Mouse (Mus musculus): ENCODE results near the gene Kcnip1. TPM values are rescaled to one million over a fixed set of nuclear protein-coding genes. Genes with fewer than 3 reads are reported as not detected.

Gene Kcnip1
- polyA plus RNA-seq, 1 experiment, result not detected

DNA sequence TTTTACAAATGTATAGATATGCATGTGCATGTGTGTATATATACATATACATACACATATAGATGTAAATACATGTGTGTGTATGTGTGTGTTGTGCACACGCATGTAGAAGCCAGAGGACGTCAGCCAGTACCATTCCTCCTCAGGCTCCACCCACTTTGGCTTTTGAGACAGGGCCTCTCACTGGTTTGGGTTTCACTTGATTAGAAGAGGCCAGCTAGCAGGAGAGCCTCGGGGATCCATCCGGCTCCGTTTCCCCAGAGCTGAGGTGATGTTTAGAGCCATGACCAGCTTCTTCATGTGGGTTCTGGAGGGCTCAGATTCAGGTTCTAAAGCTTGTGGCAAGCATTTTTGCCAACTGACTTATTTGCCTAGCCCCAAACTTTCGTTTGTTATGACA, 89.5 kb downstream of the Kcnip1 start:
- TF ChIP-seq GATA1 (IDR thresholded peaks at IDR 0.05; ENCODE audit: low read length) (no peak), TAL1 (IDR thresholded peaks at IDR 0.05; ENCODE audit: low read length) (no peak)
- Histone ChIP-seq H3K9me3 (ENCODE audit: control insufficient read depth, low read length) (peaks cover 4% of the 10 kb centered on the region; the same call in 1 of the 2 replicates), H3K36me3 (ENCODE audit: control insufficient read depth) (no peaks in the 10 kb centered on the region), H3K4me1 (ENCODE audit: control insufficient read depth) (no peaks in the 10 kb centered on the region), H3K4me3 (replicated peaks) (no peak overlapping the region), H3K27me3 (ENCODE audit: control insufficient read depth) (no peaks in the 10 kb centered on the region)

DNA sequence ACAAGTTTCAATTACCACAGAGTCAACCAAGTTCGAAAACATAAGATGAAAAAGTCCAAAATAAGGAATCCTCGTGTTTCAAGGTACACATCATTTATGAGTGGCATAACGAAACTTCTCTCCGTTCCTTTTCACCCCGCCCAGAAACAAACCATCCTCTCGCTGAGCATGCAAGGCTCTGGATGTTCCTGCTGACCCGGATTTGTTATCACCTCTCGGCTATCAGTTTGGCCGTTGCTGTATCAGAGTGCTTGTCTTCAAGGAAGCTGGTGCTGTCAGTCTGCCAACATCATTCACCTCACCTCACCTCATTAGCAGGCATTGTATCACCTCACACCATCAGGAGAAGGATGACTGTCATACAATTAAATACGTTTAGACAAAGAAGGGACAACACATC, 90.6 kb downstream of the Kcnip1 start:
- H3K36me3 ChIP-seq (ENCODE audit: control insufficient read depth), result no peaks in the 10 kb centered on the region
- H3K4me3 ChIP-seq (replicated peaks), result no peak overlapping the region
- H3K4me1 ChIP-seq (ENCODE audit: control insufficient read depth), result no peaks in the 10 kb centered on the region
- no peaks in the 10 kb centered on the region for H3K27me3 ChIP-seq (ENCODE audit: control insufficient read depth)
- TF ChIP-seq TAL1 (IDR thresholded peaks at IDR 0.05; ENCODE audit: low read length), result no peak
- TF ChIP-seq GATA1 (IDR thresholded peaks at IDR 0.05; ENCODE audit: low read length), result no peak
- peaks cover 4% of the 10 kb centered on the region; the same call in 1 of the 2 replicates for H3K9me3 ChIP-seq (ENCODE audit: control insufficient read depth, low read length)

DNA sequence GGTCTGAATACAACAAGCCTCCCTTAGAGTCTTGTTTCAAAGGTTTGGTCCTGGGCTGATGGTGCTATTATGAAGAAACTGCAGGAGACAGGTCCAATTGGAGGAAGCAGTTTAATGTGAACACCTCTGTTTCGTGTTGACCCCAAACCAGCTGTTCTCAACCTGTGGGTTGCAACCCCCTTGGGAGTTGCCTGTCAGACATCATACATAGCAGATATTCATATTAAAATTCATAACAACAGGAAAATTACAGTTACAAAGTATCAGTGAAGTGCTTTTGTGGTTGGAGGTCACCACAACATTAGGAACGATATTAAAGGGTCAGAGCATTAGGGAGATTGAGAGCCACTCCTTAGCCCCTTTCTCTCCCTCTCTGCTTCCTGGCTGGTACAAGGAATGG, 91.2 kb downstream of the Kcnip1 start:
- no peaks in the 10 kb centered on the region for H3K4me1 ChIP-seq (ENCODE audit: control insufficient read depth)
- no peak overlapping the region for H3K4me3 ChIP-seq (replicated peaks)
- no peaks in the 10 kb centered on the region for H3K36me3 ChIP-seq (ENCODE audit: control insufficient read depth)
- no peaks in the 10 kb centered on the region for H3K9me3 ChIP-seq (ENCODE audit: control insufficient read depth, low read length)
- no peak for TF ChIP-seq GATA1 (IDR thresholded peaks at IDR 0.05; ENCODE audit: low read length)
- no peak for TF ChIP-seq TAL1 (IDR thresholded peaks at IDR 0.05; ENCODE audit: low read length)
- no peaks in the 10 kb centered on the region for H3K27me3 ChIP-seq (ENCODE audit: control insufficient read depth)

DNA sequence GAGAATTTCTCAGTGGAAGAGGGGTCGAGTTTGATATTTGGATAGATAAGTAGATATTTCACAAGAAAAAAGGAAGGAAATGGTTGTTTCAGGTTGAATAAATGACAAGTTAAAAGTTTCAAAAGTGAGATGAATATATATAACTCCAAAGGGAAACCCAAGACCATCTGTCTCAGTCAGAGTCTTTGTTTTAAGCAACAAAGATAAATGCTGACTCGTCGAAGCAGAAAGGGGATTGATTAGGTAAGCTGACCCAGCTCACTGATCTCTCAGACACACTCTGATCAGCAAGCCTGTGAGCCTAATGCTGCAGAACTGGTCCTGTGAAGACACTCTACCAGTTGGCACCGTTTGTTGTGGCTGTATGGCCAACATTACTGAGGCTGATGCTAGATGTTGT, 101.9 kb downstream of the Kcnip1 start:
- Histone ChIP-seq H3K36me3 (ENCODE audit: control insufficient read depth) (no peaks in the 10 kb centered on the region), H3K9me3 (ENCODE audit: control insufficient read depth, low read length) (no peaks in the 10 kb centered on the region), H3K4me3 (replicated peaks) (no peak overlapping the region), H3K4me1 (ENCODE audit: control insufficient read depth) (no peaks in the 10 kb centered on the region), H3K27me3 (ENCODE audit: control insufficient read depth) (no peaks in the 10 kb centered on the region)
- TF ChIP-seq GATA1 (IDR thresholded peaks at IDR 0.05; ENCODE audit: low read length), result no peak
- TF ChIP-seq TAL1 (IDR thresholded peaks at IDR 0.05; ENCODE audit: low read length), result no peak

DNA sequence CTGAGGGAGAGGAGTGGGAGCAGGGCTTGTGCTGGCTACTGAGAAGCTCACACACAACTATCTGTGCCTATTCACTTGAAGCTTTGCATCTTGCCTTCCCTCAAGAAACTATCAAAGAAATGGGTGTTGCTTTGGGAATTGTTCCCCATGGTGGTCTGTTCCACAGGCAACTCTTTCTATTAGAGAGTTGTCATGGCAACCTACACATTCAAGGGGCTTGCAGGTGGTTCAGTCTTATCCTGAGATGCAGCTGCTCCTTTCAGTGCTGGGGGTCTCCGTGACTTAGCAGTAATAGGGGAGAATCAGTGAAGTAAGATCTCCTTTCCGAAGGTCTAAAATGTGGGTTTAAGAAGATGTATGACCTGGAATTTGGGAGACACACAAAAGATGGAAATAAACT, 102.6 kb downstream of the Kcnip1 start:
- no peak for TF ChIP-seq TAL1 (IDR thresholded peaks at IDR 0.05; ENCODE audit: low read length)
- no peak for TF ChIP-seq GATA1 (IDR thresholded peaks at IDR 0.05; ENCODE audit: low read length)
- H3K9me3 ChIP-seq (ENCODE audit: control insufficient read depth, low read length), result no peaks in the 10 kb centered on the region
- no peaks in the 10 kb centered on the region for H3K27me3 ChIP-seq (ENCODE audit: control insufficient read depth)
- H3K36me3 ChIP-seq (ENCODE audit: control insufficient read depth), result no peaks in the 10 kb centered on the region
- no peaks in the 10 kb centered on the region for H3K4me1 ChIP-seq (ENCODE audit: control insufficient read depth)
- H3K4me3 ChIP-seq (replicated peaks), result no peak overlapping the region

DNA sequence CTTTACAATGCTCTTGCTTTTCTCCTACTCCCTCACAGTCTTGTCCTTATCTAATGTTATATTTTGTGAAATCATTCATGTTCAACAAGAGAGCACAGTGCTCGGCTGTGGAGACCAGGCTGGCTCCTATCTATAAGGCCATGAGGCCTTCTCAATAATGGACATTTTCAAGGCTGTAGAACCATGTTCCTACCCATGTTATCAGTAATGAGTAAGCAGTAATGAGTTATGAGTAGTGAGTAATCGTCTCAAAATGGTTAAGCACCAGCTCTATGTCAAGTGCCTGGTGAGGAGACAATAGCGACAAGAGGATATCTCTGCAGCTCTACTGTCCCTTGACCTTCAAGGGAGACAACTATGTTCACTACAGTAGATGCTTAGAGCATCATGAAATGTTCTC, 105.3 kb downstream of the Kcnip1 start:
- no peaks in the 10 kb centered on the region for H3K36me3 ChIP-seq (ENCODE audit: control insufficient read depth)
- no peaks in the 10 kb centered on the region for H3K4me1 ChIP-seq (ENCODE audit: control insufficient read depth)
- H3K27me3 ChIP-seq (ENCODE audit: control insufficient read depth), result no peaks in the 10 kb centered on the region
- no peak overlapping the region for H3K4me3 ChIP-seq (replicated peaks)
- H3K9me3 ChIP-seq (ENCODE audit: control insufficient read depth, low read length), result no peaks in the 10 kb centered on the region
- TF ChIP-seq GATA1 (IDR thresholded peaks at IDR 0.05; ENCODE audit: low read length), result no peak
- TF ChIP-seq TAL1 (IDR thresholded peaks at IDR 0.05; ENCODE audit: low read length), result no peak

DNA sequence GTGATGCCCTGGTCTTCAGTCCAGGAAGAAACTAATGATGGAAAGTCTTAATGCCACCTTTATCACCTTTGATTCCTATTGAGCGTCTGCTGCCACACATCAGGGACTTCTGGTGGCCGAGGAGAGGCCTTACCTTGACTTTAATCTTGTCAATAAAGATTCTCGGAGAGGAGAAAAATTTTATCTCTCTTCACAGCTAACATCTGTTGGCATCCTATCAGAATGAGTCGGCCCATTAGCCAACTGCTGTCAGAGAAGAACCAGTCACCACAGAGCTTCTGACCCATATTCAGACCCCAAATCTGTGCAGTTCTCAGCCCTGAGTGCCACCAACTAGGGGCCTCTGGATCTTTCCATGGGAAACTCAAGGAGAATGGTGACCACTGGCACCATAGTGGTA, 107.0 kb downstream of the Kcnip1 start:
- TF ChIP-seq GATA1 (IDR thresholded peaks at IDR 0.05; ENCODE audit: low read length) (no peak), TAL1 (IDR thresholded peaks at IDR 0.05; ENCODE audit: low read length) (no peak)

DNA sequence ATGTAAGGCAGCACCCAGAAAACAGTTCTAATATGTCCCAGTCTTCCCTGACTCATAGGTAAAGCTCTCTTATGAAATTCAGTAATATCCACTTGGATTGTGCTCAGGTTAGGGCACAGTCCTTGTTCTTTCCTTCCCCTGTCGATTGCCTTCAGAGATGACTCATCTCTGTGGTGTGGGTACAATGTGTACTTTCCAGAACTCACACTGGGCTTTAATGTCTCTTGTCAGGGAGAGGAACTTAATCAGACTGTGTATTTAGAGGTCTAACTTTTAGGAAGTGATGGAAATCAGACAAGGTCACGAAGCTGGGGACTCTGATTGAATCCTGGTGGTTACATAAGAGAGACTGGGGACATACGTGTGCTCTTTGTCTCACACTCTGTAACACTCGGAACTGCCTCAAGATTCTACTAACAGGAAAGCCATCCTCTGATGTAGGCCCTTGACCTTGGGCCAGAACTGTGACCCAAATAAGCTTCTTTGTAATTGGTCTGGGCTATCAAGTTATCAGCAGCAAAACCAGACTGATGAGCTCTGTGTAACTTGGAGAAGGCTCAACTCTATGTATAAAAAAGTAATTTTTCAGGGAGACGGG, 110.1 kb downstream of the Kcnip1 start:
- H3K36me3 ChIP-seq (ENCODE audit: control insufficient read depth), result no peaks in the 10 kb centered on the region
- no peaks in the 10 kb centered on the region for H3K9me3 ChIP-seq (ENCODE audit: control insufficient read depth, low read length)
- no peak overlapping the region for H3K4me3 ChIP-seq (replicated peaks)
- TF ChIP-seq GATA1 (IDR thresholded peaks at IDR 0.05; ENCODE audit: low read length) (no peak), TAL1 (IDR thresholded peaks at IDR 0.05; ENCODE audit: low read length) (no peak)
- no peaks in the 10 kb centered on the region for H3K27me3 ChIP-seq (ENCODE audit: control insufficient read depth)
- no peaks in the 10 kb centered on the region for H3K4me1 ChIP-seq (ENCODE audit: control insufficient read depth)

More for the DNA sequence above, 107.0 kb downstream of the Kcnip1 start:
- H3K4me1 ChIP-seq (ENCODE audit: control insufficient read depth), result no peaks in the 10 kb centered on the region
- no peaks in the 10 kb centered on the region for H3K27me3 ChIP-seq (ENCODE audit: control insufficient read depth)
- H3K9me3 ChIP-seq (ENCODE audit: control insufficient read depth, low read length), result no peaks in the 10 kb centered on the region
- no peaks in the 10 kb centered on the region for H3K36me3 ChIP-seq (ENCODE audit: control insufficient read depth)
- no peak overlapping the region for H3K4me3 ChIP-seq (replicated peaks)

DNA sequence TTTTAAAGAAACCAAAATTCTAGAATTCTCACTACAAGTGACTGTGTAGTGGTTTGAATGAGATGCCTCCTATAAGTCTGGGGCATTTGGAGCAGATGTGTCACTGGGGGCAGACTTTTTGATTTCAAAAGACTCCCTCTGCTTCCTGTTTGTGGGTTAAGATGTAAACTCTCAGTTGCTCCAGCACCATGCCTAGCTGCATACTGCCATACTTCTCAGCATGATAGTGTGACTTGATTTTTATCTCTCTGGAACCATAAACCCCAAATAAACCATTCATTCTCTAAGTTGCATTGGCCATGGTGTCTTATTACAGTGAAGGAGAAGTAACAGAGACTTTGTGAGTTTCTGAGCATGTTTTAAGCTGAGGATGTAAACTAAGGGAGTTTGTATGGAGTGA, 118.0 kb downstream of the Kcnip1 start:
- TF ChIP-seq TAL1 (IDR thresholded peaks at IDR 0.05; ENCODE audit: low read length), result no peak
- TF ChIP-seq GATA1 (IDR thresholded peaks at IDR 0.05; ENCODE audit: low read length), result no peak
- Histone ChIP-seq H3K4me3 (replicated peaks) (no peak overlapping the region), H3K4me1 (ENCODE audit: control insufficient read depth) (peaks cover 25% of the 10 kb centered on the region), H3K9me3 (ENCODE audit: control insufficient read depth, low read length) (no peaks in the 10 kb centered on the region), H3K36me3 (ENCODE audit: control insufficient read depth) (no peaks in the 10 kb centered on the region), H3K27me3 (ENCODE audit: control insufficient read depth) (no peaks in the 10 kb centered on the region)
